Mouse (Mus musculus): ENCODE results near the gene Crybb1. TPM values are rescaled to one million over a fixed set of nuclear protein-coding genes. Genes with fewer than 3 reads are reported as not detected.

Gene Crybb1
- polyA plus RNA-seq, 1 experiment from 2014 or later: 0.22 TPM

GRCm38 (mm10) chr5:112293800-112294199, 38.2 kb downstream of the Crybb1 start:
- no peak for ATAC-seq
- peaks cover 6% of the 10 kb centered on the region for H3K4me1 ChIP-seq (replicated peaks; ENCODE audit: control insufficient read depth, insufficient read depth, low read length)
- WGBS: 51% methylated on average over 2 of the region's 2 CpGs
- H3K36me3 ChIP-seq (ENCODE audit: control insufficient read depth, insufficient read depth): no peaks in the 10 kb centered on the region
- H3K9me3 ChIP-seq (ENCODE audit: control insufficient read depth): no peaks in the 10 kb centered on the region
- no peaks in the 10 kb centered on the region for H3K27me3 ChIP-seq (replicated peaks; ENCODE audit: control insufficient read depth, insufficient read depth, low read length)
- no peak overlapping the region for H3K4me3 ChIP-seq (ENCODE audit: low read depth, low read length)
- H3K4me2 ChIP-seq (replicated peaks; ENCODE audit: low read depth): no peak overlapping the region
- no peak overlapping the region for H3K27ac ChIP-seq (ENCODE audit: low read depth, low read length)
- no peak for TF ChIP-seq CTCF (IDR thresholded peaks at IDR 0.05; ENCODE audit: low read depth)
- no peak overlapping the region for H3K9ac ChIP-seq (ENCODE audit: low read depth, low read length)

DNA sequence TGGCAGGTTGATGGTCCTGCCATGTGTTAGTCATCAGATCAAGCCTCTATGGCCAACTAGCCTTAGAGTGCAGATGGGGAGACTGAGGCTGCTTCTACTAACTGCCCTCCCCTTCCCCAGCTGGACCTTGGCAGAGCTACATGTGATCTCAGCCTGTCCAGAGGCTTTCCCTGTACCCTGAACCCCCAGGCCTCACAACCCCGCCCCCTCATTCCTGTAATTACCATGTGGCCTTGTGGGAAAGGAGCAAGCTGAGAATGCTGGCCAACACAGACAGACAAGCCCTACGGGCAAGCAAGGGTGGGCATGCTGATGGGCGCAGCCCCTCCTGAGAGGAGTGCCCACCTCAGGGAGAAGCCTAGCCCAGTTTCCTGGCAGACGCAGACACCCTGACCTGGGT, 39.1 kb downstream of the Crybb1 start:
- no peak for TF ChIP-seq CTCF (IDR thresholded peaks at IDR 0.05; ENCODE audit: low read depth)
- H3K9me3 ChIP-seq (ENCODE audit: control insufficient read depth): no peaks in the 10 kb centered on the region
- no peak overlapping the region for H3K27ac ChIP-seq (ENCODE audit: low read depth, low read length)
- H3K4me2 ChIP-seq (replicated peaks; ENCODE audit: low read depth): no peak overlapping the region
- no peaks in the 10 kb centered on the region for H3K36me3 ChIP-seq (ENCODE audit: control insufficient read depth, insufficient read depth)
- no peak overlapping the region for H3K9ac ChIP-seq (ENCODE audit: low read depth, low read length)
- H3K27me3 ChIP-seq (replicated peaks; ENCODE audit: control insufficient read depth, insufficient read depth, low read length): no peaks in the 10 kb centered on the region
- 49% methylated on average over 4 of the region's 4 CpGs for WGBS
- no peak overlapping the region for H3K4me3 ChIP-seq (ENCODE audit: low read depth, low read length)
- ATAC-seq: no peak
- H3K4me1 ChIP-seq (replicated peaks; ENCODE audit: control insufficient read depth, insufficient read depth, low read length): peaks cover 6% of the 10 kb centered on the region

DNA sequence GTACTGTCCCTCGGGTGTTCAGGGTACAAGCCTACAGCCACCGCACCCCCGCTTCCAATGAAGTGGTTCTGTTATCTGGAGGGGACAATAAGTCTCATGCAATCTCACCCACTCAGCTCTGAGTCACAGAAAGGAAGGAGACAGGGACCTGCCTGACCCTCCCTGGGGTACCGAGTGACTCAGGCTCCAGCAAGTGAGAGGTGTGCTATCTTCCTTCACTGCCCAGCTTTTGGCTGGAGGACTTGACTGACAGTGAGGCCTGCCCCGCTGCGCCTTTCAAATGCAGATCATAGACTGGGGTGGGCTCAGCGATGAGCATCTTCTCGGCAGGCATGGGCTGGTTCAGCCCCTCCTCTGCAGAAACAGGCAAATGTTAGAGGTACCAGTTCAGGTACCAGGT, 39.5 kb downstream of the Crybb1 start:
- no peak for TF ChIP-seq CTCF (IDR thresholded peaks at IDR 0.05; ENCODE audit: low read depth)
- H3K9me3 ChIP-seq (ENCODE audit: control insufficient read depth): no peaks in the 10 kb centered on the region
- H3K27ac ChIP-seq (ENCODE audit: low read depth, low read length): no peak overlapping the region
- WGBS: 55% methylated on average over 8 of the region's 8 CpGs
- peaks cover 6% of the 10 kb centered on the region for H3K4me1 ChIP-seq (replicated peaks; ENCODE audit: control insufficient read depth, insufficient read depth, low read length)
- no peaks in the 10 kb centered on the region for H3K36me3 ChIP-seq (ENCODE audit: control insufficient read depth, insufficient read depth)
- no peak overlapping the region for H3K9ac ChIP-seq (ENCODE audit: low read depth, low read length)
- no peak for ATAC-seq
- H3K4me3 ChIP-seq (ENCODE audit: low read depth, low read length): no peak overlapping the region
- no peak overlapping the region for H3K4me2 ChIP-seq (replicated peaks; ENCODE audit: low read depth)
- H3K27me3 ChIP-seq (replicated peaks; ENCODE audit: control insufficient read depth, insufficient read depth, low read length): no peaks in the 10 kb centered on the region

DNA sequence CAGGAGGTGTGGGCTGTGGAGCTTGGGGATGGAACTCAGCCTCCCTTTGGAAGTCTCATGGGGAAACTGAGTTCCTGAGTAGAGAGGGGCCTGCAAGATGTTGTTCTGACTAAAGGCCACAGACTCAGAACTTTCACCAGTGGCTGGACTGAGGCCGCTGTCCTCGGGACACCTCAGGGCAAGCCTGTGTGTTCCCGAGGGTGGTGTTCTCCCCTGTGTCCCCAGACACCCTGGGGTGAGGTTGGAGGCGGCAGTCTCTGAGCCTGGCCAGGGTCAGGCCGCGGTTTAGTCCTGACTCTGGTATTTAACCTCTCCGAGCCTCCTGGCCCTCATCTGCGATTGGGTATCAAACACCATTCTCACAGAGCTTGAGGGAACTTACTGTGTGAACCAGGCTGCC, 39.9 kb downstream of the Crybb1 start:
- no peaks in the 10 kb centered on the region for H3K9me3 ChIP-seq (ENCODE audit: control insufficient read depth)
- no peak overlapping the region for H3K4me2 ChIP-seq (replicated peaks; ENCODE audit: low read depth)
- 66% methylated on average over 8 of the region's 8 CpGs for whole genome bisulfite sequencing
- H3K4me1 ChIP-seq (replicated peaks; ENCODE audit: control insufficient read depth, insufficient read depth, low read length): peaks cover 6% of the 10 kb centered on the region
- H3K36me3 ChIP-seq (ENCODE audit: control insufficient read depth, insufficient read depth): no peaks in the 10 kb centered on the region
- H3K4me3 ChIP-seq (ENCODE audit: low read depth, low read length): no peak overlapping the region
- no peak overlapping the region for H3K9ac ChIP-seq (ENCODE audit: low read depth, low read length)
- no peak for ATAC-seq
- no peak overlapping the region for H3K27ac ChIP-seq (ENCODE audit: low read depth, low read length)
- no peaks in the 10 kb centered on the region for H3K27me3 ChIP-seq (replicated peaks; ENCODE audit: control insufficient read depth, insufficient read depth, low read length)
- TF ChIP-seq CTCF (IDR thresholded peaks at IDR 0.05; ENCODE audit: low read depth): no peak

- TF ChIP-seq CTCF (IDR thresholded peaks at IDR 0.05; ENCODE audit: low read depth): no peak
- ATAC-seq: peak; percentile 41
- Histone ChIP-seq H3K4me1 (replicated peaks; ENCODE audit: control insufficient read depth, insufficient read depth, low read length) (peaks cover 6% of the 10 kb centered on the region), H3K27ac (ENCODE audit: low read depth, low read length) (no peak overlapping the region), H3K36me3 (ENCODE audit: control insufficient read depth, insufficient read depth) (no peaks in the 10 kb centered on the region), H3K27me3 (replicated peaks; ENCODE audit: control insufficient read depth, insufficient read depth, low read length) (no peaks in the 10 kb centered on the region), H3K4me2 (replicated peaks; ENCODE audit: low read depth) (no peak overlapping the region), H3K9me3 (ENCODE audit: control insufficient read depth) (no peaks in the 10 kb centered on the region), H3K9ac (ENCODE audit: low read depth, low read length) (no peak overlapping the region), H3K4me3 (ENCODE audit: low read depth, low read length) (no peak overlapping the region)
- 42% methylated on average over 6 of the region's 6 CpGs for WGBS
Observed at GRCm38 (mm10) chr5:112296404-112297181, 41.0 kb downstream of the Crybb1 start.

GRCm38 (mm10) chr5:112297257-112297656, 41.6 kb downstream of the Crybb1 start:
- ATAC-seq: no peak
- Histone ChIP-seq H3K4me3 (ENCODE audit: low read depth, low read length) (no peak overlapping the region), H3K27me3 (replicated peaks; ENCODE audit: control insufficient read depth, insufficient read depth, low read length) (no peaks in the 10 kb centered on the region), H3K9me3 (ENCODE audit: control insufficient read depth) (no peaks in the 10 kb centered on the region), H3K4me1 (replicated peaks; ENCODE audit: control insufficient read depth, insufficient read depth, low read length) (peaks cover 6% of the 10 kb centered on the region), H3K9ac (ENCODE audit: low read depth, low read length) (no peak overlapping the region), H3K27ac (ENCODE audit: low read depth, low read length) (no peak overlapping the region), H3K4me2 (replicated peaks; ENCODE audit: low read depth) (no peak overlapping the region), H3K36me3 (ENCODE audit: control insufficient read depth, insufficient read depth) (no peaks in the 10 kb centered on the region)
- no peak for TF ChIP-seq CTCF (IDR thresholded peaks at IDR 0.05; ENCODE audit: low read depth)
- WGBS: 81% methylated on average over 2 of the region's 2 CpGs
